Mouse (Mus musculus) ES-Bruce4 (cell line): Measurements from ENCODE around the gene Nr2e1.

Source experiments
- CTCF ChIP-seq: IDR thresholded peaks from one replicate; pipeline ENCODE4 v1.8.1; 2011; ENCODE audit warnings: low read depth, low read length
- POLR2A ChIP-seq: IDR thresholded peaks from one replicate; pipeline ENCODE4 v1.8.1; 2011; ENCODE audit warnings: low read length; ENCODE audit not compliant: insufficient read depth

GRCm38 (mm10) chr10:42593201-42593600 lies 9.8 kb upstream of the Nr2e1 start:
- TF ChIP-seq POLR2A (no peak), CTCF (no peak)
